Mouse (Mus musculus) liver, embryonic 13.5 days (tissue): ENCODE results near the gene Mcts2. TPM values are rescaled to one million over a fixed set of nuclear protein-coding genes. Genes with fewer than 3 reads are reported as not detected.

ENCODE experiments used
- ATAC-seq: fragments of 200-750 bp; cut with Nextera tagmentation; 2 replicates; pipeline ENCODE4 v1.8.0; 2017; ENCODE audit warnings: low read depth, mild to moderate bottlenecking, moderate number of reproducible peaks, moderate library complexity
- DNase-seq: peaks from one replicate; pipeline ENCODE4 v3.0.0; 2022
- H3K27ac ChIP-seq: fragments of 300-500 bp; sonication (generic); 2 replicates; pipeline ENCODE4 v1.5.1; 2015; ENCODE audit warnings: moderate library complexity, mild to moderate bottlenecking, inconsistent platforms
- H3K27me3 ChIP-seq: fragments of 300-500 bp; sonication (generic); 2 replicates; pipeline ENCODE4 v1.6.1; 2015; ENCODE audit warnings: mild to moderate bottlenecking, inconsistent platforms
- H3K36me3 ChIP-seq: fragments of 300-500 bp; sonication (generic); 2 replicates; pipeline ENCODE4 v1.6.1; 2015; ENCODE audit warnings: mild to moderate bottlenecking, inconsistent platforms
- H3K4me1 ChIP-seq: fragments of 300-500 bp; sonication (generic); replicated peaks from 2 replicates; pipeline ENCODE4 v1.6.1; 2015; ENCODE audit warnings: inconsistent platforms
- H3K4me2 ChIP-seq: fragments of 300-500 bp; sonication (generic); 2 replicates; pipeline ENCODE4 v1.6.1; 2015; ENCODE audit warnings: inconsistent platforms, mild to moderate bottlenecking, moderate library complexity
- H3K4me3 ChIP-seq: fragments of 300-500 bp; sonication (generic); replicated peaks from 2 replicates; pipeline ENCODE4 v1.5.1; 2015; ENCODE audit warnings: mild to moderate bottlenecking, inconsistent platforms
- H3K9ac ChIP-seq: fragments of 300-500 bp; sonication (generic); 2 replicates; pipeline ENCODE4 v1.6.1; 2015; ENCODE audit warnings: mild to moderate bottlenecking, inconsistent platforms
- H3K9me3 ChIP-seq: fragments of 300-500 bp; sonication (generic); replicated peaks from 2 replicates; pipeline ENCODE4 v1.6.1; 2016; ENCODE audit warnings: inconsistent platforms
- WGBS: fragments of 180-500 bp; shearing (Covaris S2); methylation state at CpG from one replicate; pipeline ENCODE4 v1.1.7; 2015; ENCODE audit not compliant: insufficient replicate concordance; 5-methylcytosine and 5-hydroxymethylcytosine counted together
- polyA plus RNA-seq: library from polyadenylated mRNA; unstranded; fragments of >200 nt; fragmentation: Nextera tagmentation; extraction: Ambion mirVana; gene quantifications from 2 replicates; pipeline ENCODE4 v1.2.1, GENCODE M21; 2015

The Mcts2 gene
- polyA plus RNA-seq, 1 experiment from 2014 or later: 23.8 TPM

DNA sequence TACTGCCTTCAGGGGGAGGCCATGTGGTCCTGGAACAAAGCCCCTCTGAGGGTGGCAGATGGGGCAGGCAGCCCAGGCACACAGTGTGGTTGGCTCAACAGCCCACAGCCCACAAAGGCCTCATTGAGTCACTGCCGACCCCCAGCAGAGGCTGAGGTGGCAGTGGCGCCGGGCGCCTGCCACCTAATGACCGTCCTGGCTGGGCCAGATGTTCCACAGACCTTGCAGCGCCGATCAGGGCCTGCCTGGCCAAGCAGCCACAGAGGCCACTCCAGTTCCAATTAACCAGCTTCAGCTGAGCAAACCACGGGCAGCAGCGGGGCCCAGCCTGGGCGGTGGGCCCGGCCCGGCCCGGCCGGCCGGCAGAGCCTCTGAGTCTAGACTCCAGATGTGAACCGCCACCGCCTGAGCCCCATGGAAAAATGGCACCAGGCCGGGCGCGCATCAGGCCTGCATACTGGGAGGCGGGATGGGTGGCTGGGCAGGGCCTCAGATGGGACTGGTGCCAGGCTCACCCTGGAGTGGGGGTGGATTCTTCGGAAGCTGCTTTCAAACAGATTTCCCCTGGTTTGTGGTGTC lies 19.2 kb downstream of the Mcts2 start:
- Histone ChIP-seq H3K9ac (no peak overlapping the region), H3K27ac (peak overlapping the region; percentile 4; the same call in 1 of the 2 replicates)
- WGBS: 88% methylated on average over 22 of the region's 22 CpGs

DNA sequence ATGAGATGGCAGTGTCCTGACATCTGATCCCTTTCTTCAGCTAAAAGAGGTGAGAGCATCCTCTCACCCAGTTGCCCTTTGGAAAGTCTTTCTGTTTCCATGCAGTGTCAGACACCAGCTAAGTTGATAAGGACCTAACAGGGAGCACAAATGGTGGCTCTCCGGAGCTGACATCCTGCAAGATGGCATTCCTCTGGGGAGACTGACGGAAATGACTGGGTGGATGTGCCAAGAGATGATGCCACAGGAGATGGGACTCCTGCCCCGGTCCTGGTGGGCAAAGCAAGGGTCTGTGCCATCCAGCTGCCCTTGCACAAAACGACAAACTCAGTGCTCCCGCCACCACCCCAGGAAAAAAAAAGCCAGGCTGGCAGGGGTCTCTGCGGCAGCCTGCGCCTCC lies 20.4 kb downstream of the Mcts2 start:
- Histone ChIP-seq H3K9me3 (no peaks in the 10 kb centered on the region), H3K9ac (peak overlapping the region; percentile 60), H3K27me3 (no peaks in the 10 kb centered on the region), H3K4me2 (peak overlapping the region; percentile 66), H3K4me1 (peaks cover 28% of the 10 kb centered on the region), H3K36me3 (peaks cover 52% of the 10 kb centered on the region), H3K27ac (peak overlapping the region; percentile 68), H3K4me3 (peak overlapping the region; percentile 50)
- ATAC-seq: no peak
- DNase-seq: no peak
- 50% methylated on average over 7 of the region's 7 CpGs for WGBS

More for the DNA sequence above, 19.2 kb downstream of the Mcts2 start:
- Histone ChIP-seq H3K27me3 (no peaks in the 10 kb centered on the region), H3K4me1 (peaks cover 28% of the 10 kb centered on the region), H3K36me3 (peaks cover 63% of the 10 kb centered on the region), H3K4me3 (no peak overlapping the region), H3K9me3 (no peaks in the 10 kb centered on the region), H3K4me2 (no peak overlapping the region)
- DNase-seq (no peak), ATAC-seq (no peak)

- peak; percentile 82 for ATAC-seq
- peak overlapping the region; percentile 68 for H3K27ac ChIP-seq
- peak overlapping the region; percentile 50 for H3K4me3 ChIP-seq
- peak overlapping the region; percentile 60 for H3K9ac ChIP-seq
- peaks cover 28% of the 10 kb centered on the region for H3K4me1 ChIP-seq
- peak; percentile 53 for DNase-seq
- H3K27me3 ChIP-seq: no peaks in the 10 kb centered on the region
- H3K36me3 ChIP-seq: peaks cover 47% of the 10 kb centered on the region
- no peaks in the 10 kb centered on the region for H3K9me3 ChIP-seq
- peak overlapping the region; percentile 66 for H3K4me2 ChIP-seq
- 29% methylated on average over 31 of the region's 31 CpGs for WGBS
These were observed 20.8 kb downstream of the Mcts2 start for GRCm38 (mm10) chr2:152707627-152708026.

GRCm38 (mm10) chr2:152709066-152709465 lies 22.2 kb downstream of the Mcts2 start:
- H3K4me1 ChIP-seq: peaks cover 28% of the 10 kb centered on the region
- H3K4me2 ChIP-seq: no peak overlapping the region
- no peak overlapping the region for H3K9ac ChIP-seq
- ATAC-seq: no peak
- no peak for DNase-seq
- H3K4me3 ChIP-seq: no peak overlapping the region
- no peaks in the 10 kb centered on the region for H3K9me3 ChIP-seq
- WGBS: 54% methylated on average over 5 of the region's 5 CpGs
- H3K36me3 ChIP-seq: peaks cover 34% of the 10 kb centered on the region
- no peaks in the 10 kb centered on the region for H3K27me3 ChIP-seq
- no peak overlapping the region for H3K27ac ChIP-seq

DNA sequence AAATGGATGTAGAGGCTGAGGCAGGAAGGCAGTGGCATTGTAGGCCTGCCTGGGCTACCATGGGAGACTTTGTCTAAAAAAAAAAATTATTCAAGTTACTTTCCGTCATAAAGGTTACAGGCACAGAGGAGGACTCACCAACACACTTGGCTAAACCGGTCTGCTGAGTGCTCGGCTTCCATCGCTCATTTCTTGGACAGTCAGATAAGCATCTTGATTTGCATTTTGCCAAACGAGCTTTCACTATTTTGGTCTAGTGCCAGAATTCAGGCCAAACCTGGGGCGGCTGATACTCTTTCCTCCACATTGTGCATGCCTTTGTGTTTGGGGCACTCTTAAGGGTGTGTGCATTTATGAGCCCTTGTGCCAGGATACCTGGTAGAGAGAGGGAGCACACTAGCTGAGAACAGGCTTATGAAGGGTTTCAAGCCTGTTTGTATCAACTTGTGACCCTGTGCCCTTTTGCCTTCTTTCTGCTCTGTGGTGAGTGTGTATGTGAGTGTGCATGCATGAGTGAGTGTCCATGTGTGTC lies 29.5 kb downstream of the Mcts2 start:
- no peak for DNase-seq
- H3K4me1 ChIP-seq: no peaks in the 10 kb centered on the region
- no peaks in the 10 kb centered on the region for H3K27me3 ChIP-seq
- 61% methylated on average over 6 of the region's 6 CpGs for WGBS
- no peak overlapping the region for H3K27ac ChIP-seq
- H3K9me3 ChIP-seq: no peaks in the 10 kb centered on the region
- H3K36me3 ChIP-seq: no peaks in the 10 kb centered on the region
- no peak overlapping the region for H3K9ac ChIP-seq
- ATAC-seq: no peak
- no peak overlapping the region for H3K4me3 ChIP-seq
- H3K4me2 ChIP-seq: no peak overlapping the region

DNA sequence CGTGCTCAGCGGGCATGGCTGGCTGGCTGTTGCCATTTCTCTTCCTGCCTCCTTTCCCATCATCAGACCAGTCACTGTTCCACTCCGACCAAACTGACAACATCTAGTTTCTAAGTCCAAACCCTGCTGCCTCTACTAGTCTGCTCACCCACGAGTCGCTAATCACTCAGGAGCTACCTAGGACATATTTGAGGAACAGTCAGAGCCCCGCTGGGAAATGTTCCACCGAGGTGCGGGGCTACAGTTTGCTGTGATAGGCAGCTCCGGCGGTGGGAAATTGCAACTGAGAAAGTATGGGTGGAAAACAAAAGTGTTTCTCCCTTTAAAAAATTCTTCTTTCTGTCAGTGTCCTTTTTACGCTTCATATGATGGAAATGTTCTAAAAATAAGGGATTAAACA lies 30.8 kb downstream of the Mcts2 start:
- H3K4me1 ChIP-seq: no peaks in the 10 kb centered on the region
- no peak overlapping the region for H3K4me3 ChIP-seq
- no peaks in the 10 kb centered on the region for H3K36me3 ChIP-seq
- H3K4me2 ChIP-seq: no peak overlapping the region
- no peak overlapping the region for H3K27ac ChIP-seq
- WGBS: 65% methylated on average over 11 of the region's 11 CpGs
- no peak overlapping the region for H3K9ac ChIP-seq
- ATAC-seq (no peak), DNase-seq (no peak)
- H3K9me3 ChIP-seq: no peaks in the 10 kb centered on the region
- H3K27me3 ChIP-seq: peaks cover 8% of the 10 kb centered on the region

DNA sequence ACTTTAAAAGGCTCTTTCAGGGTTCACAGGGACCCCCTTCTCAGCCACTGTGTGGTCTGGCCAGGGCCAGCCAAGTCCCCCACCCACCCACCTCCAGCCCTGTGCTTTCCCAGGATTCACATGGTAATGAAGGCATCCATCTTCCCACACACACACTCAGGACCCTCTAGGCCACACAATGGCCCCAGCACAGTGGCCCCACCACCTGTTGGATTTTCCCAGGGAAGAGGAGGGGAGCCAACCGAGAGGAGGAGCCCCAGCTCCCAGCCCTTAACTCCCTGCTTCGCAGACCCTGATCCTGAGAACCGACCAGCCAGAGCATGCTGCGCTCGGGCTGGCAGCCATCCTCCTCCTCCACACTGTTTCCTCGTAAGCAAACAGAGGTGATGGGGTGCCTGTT lies 31.2 kb downstream of the Mcts2 start:
- Histone ChIP-seq H3K4me2 (no peak overlapping the region), H3K9me3 (no peaks in the 10 kb centered on the region), H3K4me3 (no peak overlapping the region), H3K4me1 (no peaks in the 10 kb centered on the region), H3K9ac (no peak overlapping the region), H3K27ac (no peak overlapping the region), H3K27me3 (peaks cover 12% of the 10 kb centered on the region), H3K36me3 (no peaks in the 10 kb centered on the region)
- ATAC-seq: no peak
- DNase-seq: no peak
- WGBS: 66% methylated on average over 6 of the region's 6 CpGs

- ATAC-seq: no peak
- Histone ChIP-seq H3K36me3 (no peaks in the 10 kb centered on the region), H3K4me1 (peaks cover 38% of the 10 kb centered on the region), H3K9ac (peak overlapping the region; percentile 13; the same call in 1 of the 2 replicates), H3K9me3 (no peaks in the 10 kb centered on the region), H3K27me3 (peaks cover 39% of the 10 kb centered on the region), H3K27ac (no peak overlapping the region), H3K4me3 (peak overlapping the region; percentile 31; the same call in 1 of the 2 replicates), H3K4me2 (peak overlapping the region; percentile 50)
- 5% methylated on average over 37 of the region's 37 CpGs for WGBS
- no peak for DNase-seq
These were observed 37.0 kb downstream of the Mcts2 start for GRCm38 (mm10) chr2:152723651-152724331.

GRCm38 (mm10) chr2:152724332-152724723 lies 37.5 kb downstream of the Mcts2 start:
- ATAC-seq (no peak), DNase-seq (no peak)
- WGBS: 45% methylated on average over 3 of the region's 3 CpGs
- Histone ChIP-seq H3K9me3 (no peaks in the 10 kb centered on the region), H3K27ac (no peak overlapping the region), H3K27me3 (peaks cover 39% of the 10 kb centered on the region), H3K36me3 (no peaks in the 10 kb centered on the region), H3K4me1 (peaks cover 43% of the 10 kb centered on the region), H3K4me2 (peak overlapping the region; percentile 50), H3K9ac (no peak overlapping the region), H3K4me3 (no peak overlapping the region)

DNA sequence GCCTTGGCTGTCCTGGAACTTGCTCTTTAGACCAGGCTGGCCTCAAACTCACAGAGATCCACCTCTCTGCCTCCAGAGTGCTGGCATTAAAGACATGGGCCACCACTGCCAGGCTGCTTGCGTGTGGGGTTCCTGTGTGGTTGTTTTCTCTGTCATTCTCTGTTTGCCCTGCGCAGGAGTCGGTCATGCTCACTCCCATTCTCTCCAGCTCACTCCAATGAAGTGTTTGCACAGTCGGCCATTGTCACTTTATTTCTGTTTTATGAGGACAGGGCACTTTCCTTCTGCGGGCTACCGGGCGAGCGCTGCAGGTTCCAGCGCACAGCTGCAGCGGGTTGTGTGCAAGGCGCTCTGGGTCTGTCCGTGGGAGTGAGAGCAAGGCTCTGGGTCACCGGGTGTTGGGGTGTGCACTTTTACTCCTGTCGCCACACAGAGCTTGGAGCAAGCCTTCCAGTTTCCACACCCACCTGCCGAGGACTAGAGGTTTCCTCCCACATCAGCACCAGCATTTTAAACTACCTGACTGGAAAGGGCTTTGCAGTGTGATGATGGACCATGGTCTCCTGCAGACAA lies 38.4 kb downstream of the Mcts2 start:
- H3K9me3 ChIP-seq: no peaks in the 10 kb centered on the region
- 0 out of 2 replicates have a peak overlapping the region, but pooled peaks have one; percentile 6 for H3K4me2 ChIP-seq
- H3K4me1 ChIP-seq: peaks cover 52% of the 10 kb centered on the region
- DNase-seq (no peak), ATAC-seq (no peak)
- H3K27ac ChIP-seq: no peak overlapping the region
- no peak overlapping the region for H3K9ac ChIP-seq
- 65% methylated on average over 15 of the region's 15 CpGs for WGBS
- no peak overlapping the region for H3K4me3 ChIP-seq
- no peaks in the 10 kb centered on the region for H3K36me3 ChIP-seq
- peaks cover 39% of the 10 kb centered on the region for H3K27me3 ChIP-seq

GRCm38 (mm10) chr2:152726213-152726612 lies 39.4 kb downstream of the Mcts2 start:
- no peak for ATAC-seq
- peaks cover 53% of the 10 kb centered on the region for H3K4me1 ChIP-seq
- H3K9me3 ChIP-seq: no peaks in the 10 kb centered on the region
- H3K36me3 ChIP-seq: no peaks in the 10 kb centered on the region
- no peak overlapping the region for H3K9ac ChIP-seq
- peaks cover 39% of the 10 kb centered on the region for H3K27me3 ChIP-seq
- 79% methylated on average over 6 of the region's 6 CpGs for whole genome bisulfite sequencing
- no peak for DNase-seq
- no peak overlapping the region for H3K4me3 ChIP-seq
- no peak overlapping the region for H3K4me2 ChIP-seq
- H3K27ac ChIP-seq: no peak overlapping the region
